Comparison of ENCODE assay signal across 7 mouse cellular contexts in the genomic region with DNA sequence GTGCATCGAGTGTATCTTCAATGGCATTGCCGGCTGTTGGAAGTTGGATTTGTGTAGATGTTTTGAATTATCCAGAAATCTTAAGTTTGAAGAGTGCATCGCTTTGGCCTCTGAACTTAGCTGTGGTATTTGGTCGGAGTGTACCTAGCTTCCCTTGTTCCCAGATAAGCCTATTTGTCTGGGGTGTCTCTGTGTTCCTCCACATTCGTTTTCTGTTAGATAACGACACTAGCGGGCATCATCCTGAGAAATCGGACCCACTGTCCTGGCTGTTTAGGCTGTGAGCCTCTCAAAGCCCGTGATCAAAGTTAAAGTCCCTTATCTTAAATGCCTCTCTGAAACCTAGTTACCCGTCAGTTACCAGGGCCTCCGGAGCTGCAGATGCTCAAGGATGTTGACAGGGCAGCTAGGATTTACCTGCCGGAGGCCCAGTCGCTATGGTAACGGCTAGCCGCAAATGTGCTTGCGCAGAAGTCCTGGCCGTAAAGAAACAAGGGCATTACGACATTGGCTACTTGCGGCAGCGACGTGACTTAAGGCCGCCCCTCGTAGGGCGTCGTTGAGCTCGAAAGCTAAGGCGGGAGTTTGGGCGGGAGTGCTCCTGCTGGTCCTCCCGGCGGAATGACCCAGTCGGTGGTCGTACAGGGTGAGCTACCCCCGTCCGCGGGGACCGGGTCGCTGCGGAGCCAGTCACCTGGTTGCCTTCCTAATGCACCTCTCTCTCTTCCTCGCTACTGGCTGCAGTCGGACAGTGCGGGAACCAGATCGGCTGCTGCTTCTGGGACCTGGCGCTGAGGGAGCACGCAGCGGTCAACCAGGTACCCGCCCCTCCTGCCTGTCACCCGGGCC. TPM values are rescaled to one million over a fixed set of nuclear protein-coding genes. Genes with fewer than 3 reads are reported as not detected.
DNase-seq lines count a peak whose midpoint lies in the region; ATAC-seq lines count a peak whose summit lies in the region.

A gene (minus strand): TSS at position 453 of the 849 bp plus-strand sequence.
A gene (plus strand): TSS at position 515 of the 849 bp plus-strand sequence.

- H3K9ac ChIP-seq in embryonic facial prominence, embryonic 12.5 days: peak within 1 kb of the TSS; percentile 66
- peak within 1 kb of the TSS; percentile 72 for H3K9ac ChIP-seq in limb, embryonic 11.5 days (ENCODE audit: low read length)
- peak within 1 kb of the TSS; percentile 67 for H3K9ac ChIP-seq in midbrain, embryonic 14.5 days (replicated peaks; ENCODE audit: low read length)

- DNase-seq in adrenal gland, postnatal 25 days: peak; percentile 81
- peak; percentile 99 for DNase-seq in heart, adult 11 months
- DNase-seq in kidney, adult 18-20 months: peak; percentile 89
- peak; percentile 90 for DNase-seq in limb, embryonic 11.5 days (ENCODE audit: low spot score)
- peak; percentile 98 for DNase-seq in midbrain, embryonic 14.5 days
- peak; percentile 74 to 75 for DNase-seq in spleen, adult 18-20 months

- no peak within 1 kb of the TSS; the same call in 1 of the 2 replicates for H3K27ac ChIP-seq in embryonic facial prominence, embryonic 12.5 days
- no peak within 1 kb of the TSS for H3K27ac ChIP-seq in limb, embryonic 11.5 days (replicated peaks; ENCODE audit: low read depth, low read length)
- peak within 1 kb of the TSS; percentile 82 for H3K27ac ChIP-seq in midbrain, embryonic 14.5 days (replicated peaks; ENCODE audit: low read depth, low read length)

- WGBS in embryonic facial prominence, embryonic 12.5 days: 5% methylated on average over 47 of the region's 47 CpGs
- WGBS in limb, embryonic 11.5 days: 5% methylated on average over 47 of the region's 47 CpGs
- 4% methylated on average over 47 of the region's 47 CpGs for WGBS in midbrain, embryonic 14.5 days

- H3K4me2 ChIP-seq in embryonic facial prominence, embryonic 12.5 days (replicated peaks): peak within 1 kb of the TSS; percentile 72
- peak within 1 kb of the TSS; percentile 74 for H3K4me2 ChIP-seq in limb, embryonic 11.5 days (ENCODE audit: low read depth, severe bottlenecking)
- peak within 1 kb of the TSS; percentile 73 for H3K4me2 ChIP-seq in midbrain, embryonic 14.5 days (ENCODE audit: low read length)

- H3K27me3 ChIP-seq in embryonic facial prominence, embryonic 12.5 days: no peaks in the 10 kb centered on the region
- H3K27me3 ChIP-seq in limb, embryonic 11.5 days (ENCODE audit: control insufficient read depth, insufficient read depth, low read length): no peaks in the 10 kb centered on the region
- H3K27me3 ChIP-seq in midbrain, embryonic 14.5 days (ENCODE audit: control insufficient read depth, insufficient read depth, low read length): no peaks in the 10 kb centered on the region

- peaks cover 15% of the 10 kb centered on the region for H3K4me1 ChIP-seq in embryonic facial prominence, embryonic 12.5 days
- no peaks in the 10 kb centered on the region for H3K4me1 ChIP-seq in limb, embryonic 11.5 days (ENCODE audit: control insufficient read depth, insufficient read depth, low read length)
- H3K4me1 ChIP-seq in midbrain, embryonic 14.5 days (ENCODE audit: control insufficient read depth, insufficient read depth, low read length): no peaks in the 10 kb centered on the region; the same call in 1 of the 2 replicates

- ATAC-seq in embryonic facial prominence, embryonic 12.5 days (ENCODE audit: insufficient number of reproducible peaks, insufficient read depth, low FRiP score, low TSS enrichment): peak; percentile 91
- peak; percentile 88 for ATAC-seq in limb, embryonic 11.5 days (ENCODE audit: insufficient number of reproducible peaks, low FRiP score, low TSS enrichment, low read depth)
- peak; percentile 89 for ATAC-seq in midbrain, embryonic 14.5 days (ENCODE audit: low FRiP score, low TSS enrichment)

- no peaks in the 10 kb centered on the region for H3K9me3 ChIP-seq in embryonic facial prominence, embryonic 12.5 days
- H3K9me3 ChIP-seq in limb, embryonic 11.5 days (ENCODE audit: control insufficient read depth, low read length): no peaks in the 10 kb centered on the region
- no peaks in the 10 kb centered on the region for H3K9me3 ChIP-seq in midbrain, embryonic 14.5 days (ENCODE audit: control insufficient read depth, low read length)

- H3K4me3 ChIP-seq in embryonic facial prominence, embryonic 12.5 days: peak within 1 kb of the TSS; percentile 60
- H3K4me3 ChIP-seq in limb, embryonic 11.5 days (ENCODE audit: low read depth, low read length): peak within 1 kb of the TSS; percentile 68
- peak within 1 kb of the TSS; percentile 69 for H3K4me3 ChIP-seq in midbrain, embryonic 14.5 days (replicated peaks; ENCODE audit: low read depth, low read length)

- peaks cover 15% of the 10 kb centered on the region for H3K36me3 ChIP-seq in embryonic facial prominence, embryonic 12.5 days
- H3K36me3 ChIP-seq in limb, embryonic 11.5 days (ENCODE audit: control insufficient read depth, insufficient read depth, low read length): no peaks in the 10 kb centered on the region; the same call in 1 of the 2 replicates
- peaks cover 16% of the 10 kb centered on the region for H3K36me3 ChIP-seq in midbrain, embryonic 14.5 days (ENCODE audit: control insufficient read depth, insufficient read depth, low read length)

RNA-seq across cellular contexts. Expression of the first gene that starts in this region (rescaled TPM):
- 0.67 and 3.7 TPM in 2 replicates for total RNA-seq in adrenal gland, postnatal 25 days (2021)
- polyA plus RNA-seq in embryonic facial prominence, embryonic 12.5 days (2016; fragmentation: Nextera tagmentation; extraction: Ambion mirVana): 16.5 TPM in 2 replicates
- polyA plus RNA-seq in limb, embryonic 11.5 days (2014; fragmentation: Nextera tagmentation; extraction: Ambion mirVana): 9.8 and 10.6 TPM in 2 replicates
- 33.9 and 36.1 TPM in 2 replicates for polyA plus RNA-seq in midbrain, embryonic 14.5 days (2014; fragmentation: Nextera tagmentation; extraction: Ambion mirVana)

RNA-seq across cellular contexts. Expression of the second gene that starts in this region (rescaled TPM):
- 1.8 and 3.1 TPM in 2 replicates for total RNA-seq in adrenal gland, postnatal 25 days (2021)
- 20.1 and 23.4 TPM in 2 replicates for polyA plus RNA-seq in embryonic facial prominence, embryonic 12.5 days (2016; fragmentation: Nextera tagmentation; extraction: Ambion mirVana)
- polyA plus RNA-seq in limb, embryonic 11.5 days (2014; fragmentation: Nextera tagmentation; extraction: Ambion mirVana): 26.7 and 27.0 TPM in 2 replicates
- polyA plus RNA-seq in midbrain, embryonic 14.5 days (2014; fragmentation: Nextera tagmentation; extraction: Ambion mirVana): 9.4 and 11.7 TPM in 2 replicates
